Mouse (Mus musculus) myocyte (in vitro differentiated cells): ENCODE results near the gene Klrk1.

ENCODE experiments used
- CEBPB ChIP-seq: IDR thresholded peaks from 2 replicates; pipeline ENCODE4 v1.6.1; 2011; ENCODE audit warnings: mild to moderate bottlenecking, moderate library complexity; ENCODE audit not compliant: poor library complexity, insufficient read depth, severe bottlenecking
- E2F4 ChIP-seq: IDR thresholded peaks from one replicate; pipeline ENCODE4 v1.6.1; 2011; ENCODE audit warnings: mild to moderate bottlenecking, control low read depth, moderate library complexity; ENCODE audit not compliant: insufficient read depth
- MAX ChIP-seq: IDR thresholded peaks from one replicate; pipeline ENCODE4 v1.6.1; 2011; ENCODE audit warnings: low read depth, mild to moderate bottlenecking, control low read depth
- MYOD1 ChIP-seq, 3 experiments: IDR thresholded peaks; one replicate each; pipeline ENCODE4 v1.6.1; 2011; ENCODE audit warnings: control low read depth in 2 of 3, low read depth in 2 of 3, mild to moderate bottlenecking in 2 of 3, moderate library complexity in 1 of 3; ENCODE audit not compliant: insufficient read length in 2 of 3, control insufficient read depth in 1 of 3
- MYOG ChIP-seq, 3 experiments: IDR thresholded peaks; one replicate each; pipeline ENCODE4 v1.6.1; 2011; ENCODE audit warnings: control low read depth in 2 of 3, low read depth in 2 of 3, mild to moderate bottlenecking in 2 of 3; ENCODE audit not compliant: insufficient read length in 2 of 3, control insufficient read depth in 1 of 3, insufficient read depth in 1 of 3
- POLR2A ChIP-seq: IDR thresholded peaks from one replicate; pipeline ENCODE4 v1.6.1; 2011; ENCODE audit warnings: low read depth, mild to moderate bottlenecking, control low read depth, moderate library complexity; ENCODE audit not compliant: insufficient read length
- POLR2AphosphoS2 ChIP-seq: IDR thresholded peaks from one replicate; pipeline ENCODE4 v1.6.1; 2011; ENCODE audit warnings: low read depth, control low read depth; ENCODE audit not compliant: insufficient read length
- REST ChIP-seq: IDR thresholded peaks from one replicate; pipeline ENCODE4 v1.6.1; 2011; ENCODE audit warnings: mild to moderate bottlenecking, control low read depth, moderate library complexity; ENCODE audit not compliant: insufficient read depth, insufficient read length
- SRF ChIP-seq: IDR thresholded peaks from one replicate; pipeline ENCODE4 v1.6.1; 2011; ENCODE audit warnings: low read depth; ENCODE audit not compliant: control insufficient read depth, insufficient read length
- TCF12 ChIP-seq: IDR thresholded peaks from one replicate; pipeline ENCODE4 v1.6.1; 2011; ENCODE audit warnings: mild to moderate bottlenecking, control low read depth; ENCODE audit not compliant: poor library complexity, insufficient read depth, severe bottlenecking
- TCF3 ChIP-seq: IDR thresholded peaks from one replicate; pipeline ENCODE4 v1.6.1; 2011; ENCODE audit warnings: low read depth, control low read depth; ENCODE audit not compliant: insufficient read length
- USF1 ChIP-seq: IDR thresholded peaks from one replicate; pipeline ENCODE4 v1.6.1; 2011; ENCODE audit warnings: low read depth, mild to moderate bottlenecking, control low read depth, moderate library complexity

DNA sequence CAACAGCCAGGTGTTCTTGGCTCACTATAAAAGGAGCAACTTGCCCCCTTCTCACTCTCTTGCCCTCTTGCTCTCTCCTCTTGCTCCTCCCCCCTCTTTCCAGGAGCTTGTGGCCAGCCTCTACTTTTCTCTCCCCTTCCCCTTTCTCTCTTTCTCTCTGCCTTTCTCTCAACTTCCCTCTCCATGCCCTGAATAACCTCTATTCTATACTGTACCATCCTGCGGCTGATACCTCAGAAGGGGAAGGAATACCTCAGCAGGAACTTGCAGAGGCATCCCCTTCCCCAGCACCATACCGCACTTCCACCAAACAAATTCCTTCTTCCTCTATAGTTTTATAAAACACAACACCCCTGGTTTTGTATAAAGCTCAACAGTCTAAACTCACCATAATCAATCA lies 58.4 kb downstream of the Klrk1 start:
- TF ChIP-seq USF1: no peak
- TF ChIP-seq TCF12: no peak
- TF ChIP-seq POLR2A: no peak
- no peak for TF ChIP-seq CEBPB
- TF ChIP-seq MAX: no peak
- TF ChIP-seq REST: no peak
- no peak for TF ChIP-seq E2F4
- no peak for TF ChIP-seq POLR2AphosphoS2
- no peak for TF ChIP-seq MYOD1 (IDR thresholded peaks at IDR 0.05; ENCODE audit: control insufficient read depth in 1 of 3, insufficient read length in 2 of 3, low read depth in 2 of 3)
- TF ChIP-seq MYOG (IDR thresholded peaks at IDR 0.05; ENCODE audit: control insufficient read depth in 1 of 3, insufficient read depth in 1 of 3, insufficient read length in 2 of 3, low read depth in 2 of 3): no peak
- no peak for TF ChIP-seq TCF3
- TF ChIP-seq SRF: no peak
